11 mouse cellular contexts compared by ENCODE assay signal in the genomic region with DNA sequence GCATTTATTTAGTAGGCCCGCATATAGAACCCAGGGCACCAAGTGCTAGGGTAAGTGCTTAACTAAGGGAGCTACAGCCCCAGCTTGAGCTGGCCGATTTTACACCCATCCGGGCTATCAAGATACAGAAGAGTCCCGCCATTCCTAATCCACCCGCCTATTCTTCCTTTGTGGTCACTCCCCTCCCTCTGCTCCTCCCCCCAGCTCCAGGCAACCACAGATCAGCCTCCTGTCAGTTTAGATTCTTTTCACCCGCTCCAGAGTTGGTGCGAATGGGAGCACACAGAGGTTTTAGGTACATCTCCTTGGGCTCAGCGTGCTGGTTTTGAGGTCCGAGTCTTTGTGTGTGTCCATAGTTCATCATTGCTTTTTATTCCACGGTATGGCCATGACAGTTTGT. TPM values are rescaled to one million over a fixed set of nuclear protein-coding genes. Genes with fewer than 3 reads are reported as not detected.
DNase-seq lines count a peak whose midpoint lies in the region; ATAC-seq lines count a peak whose summit lies in the region.
"Had no signal": no experiment of that assay in that cellular context is flagged by ENCODE, and none has a peak within 500 bp of the region (broad histone marks: within the 10 kb centered on the region; RNA-seq: fewer than 3 reads in every experiment).

No protein-coding gene starts in this region.

- peaks cover 39% of the 10 kb centered on the region for H3K27me3 ChIP-seq in heart, embryonic 11.5 days (ENCODE audit: control insufficient read depth, insufficient read depth, low read length)
- H3K27me3 ChIP-seq in forebrain, embryonic 15.5 days, result peaks cover 24% of the 10 kb centered on the region
- peaks cover 34% of the 10 kb centered on the region for H3K27me3 ChIP-seq in midbrain, embryonic 12.5 days

- H3K4me1 ChIP-seq in heart, embryonic 11.5 days (ENCODE audit: control insufficient read depth, insufficient read depth, low read length), result peaks cover 8% of the 10 kb centered on the region
- peaks cover 11% of the 10 kb centered on the region; the same call in 1 of the 2 replicates for H3K4me1 ChIP-seq in forebrain, embryonic 15.5 days
- peaks cover 27% of the 10 kb centered on the region for H3K4me1 ChIP-seq in midbrain, embryonic 12.5 days

- no peaks in the 10 kb centered on the region for H3K9me3 ChIP-seq in heart, embryonic 11.5 days (replicated peaks; ENCODE audit: control insufficient read depth, low read length)
- no peaks in the 10 kb centered on the region for H3K9me3 ChIP-seq in forebrain, embryonic 15.5 days
- no peaks in the 10 kb centered on the region for H3K9me3 ChIP-seq in midbrain, embryonic 12.5 days

- no peak for ATAC-seq in heart, embryonic 11.5 days (replicated peaks; ENCODE audit: insufficient number of reproducible peaks, low FRiP score, low TSS enrichment)
- ATAC-seq in forebrain, embryonic 15.5 days (replicated peaks), result no peak
- peak; percentile 76 for ATAC-seq in midbrain, embryonic 12.5 days (ENCODE audit: low FRiP score, low read depth)
- no peak for ATAC-seq in erythroid progenitor cell, adult 5-6 weeks (replicated peaks; ENCODE audit: low FRiP score, poor library complexity, severe bottlenecking)

- no peak overlapping the region for H3K27ac ChIP-seq in heart, embryonic 11.5 days (ENCODE audit: low read depth, low read length)
- no peak overlapping the region for H3K27ac ChIP-seq in forebrain, embryonic 15.5 days (replicated peaks)
- peak overlapping the region; percentile 52; the same call in 1 of the 2 replicates for H3K27ac ChIP-seq in midbrain, embryonic 12.5 days (replicated peaks)

- peak overlapping the region; percentile 11; the same call in 1 of the 2 replicates for H3K4me3 ChIP-seq in heart, embryonic 11.5 days (ENCODE audit: low read depth, low read length)
- H3K4me3 ChIP-seq in forebrain, embryonic 15.5 days, result no peak overlapping the region
- H3K4me3 ChIP-seq in midbrain, embryonic 12.5 days, result peak overlapping the region; percentile 23; the same call in 1 of the 2 replicates

- 9% methylated on average over 10 of the region's 10 CpGs for WGBS in heart, embryonic 11.5 days (ENCODE audit: insufficient replicate concordance)
- 2% methylated on average over 10 of the region's 10 CpGs for WGBS in forebrain, embryonic 15.5 days
- 2% methylated on average over 10 of the region's 10 CpGs for WGBS in midbrain, embryonic 12.5 days

- no peak for DNase-seq in heart, adult 8-10 months (ENCODE audit: low spot score)
- DNase-seq in ES-CJ7 (ENCODE audit: low read depth, low spot score), result peak; percentile 65
- no peak for DNase-seq in right cerebral cortex, postnatal 10 days (ENCODE audit: low spot score in 2 of 2)
- DNase-seq in right cerebral cortex, adult 18-20 months, result no peak
- DNase-seq: adrenal gland, postnatal 36 days had no signal

- H3K4me2 ChIP-seq in heart, embryonic 11.5 days, result peak overlapping the region; percentile 42
- H3K4me2 ChIP-seq in forebrain, embryonic 15.5 days (replicated peaks), result peak overlapping the region; percentile 13
- peak overlapping the region; percentile 48 for H3K4me2 ChIP-seq in midbrain, embryonic 12.5 days (replicated peaks)

- H3K36me3 ChIP-seq in heart, embryonic 11.5 days (ENCODE audit: control insufficient read depth, insufficient read depth, low read length), result no peaks in the 10 kb centered on the region
- no peaks in the 10 kb centered on the region for H3K36me3 ChIP-seq in forebrain, embryonic 15.5 days
- no peaks in the 10 kb centered on the region for H3K36me3 ChIP-seq in midbrain, embryonic 12.5 days

- no peak overlapping the region for H3K9ac ChIP-seq in heart, embryonic 11.5 days (ENCODE audit: low read depth, low read length)
- H3K9ac ChIP-seq in forebrain, embryonic 15.5 days (replicated peaks), result no peak overlapping the region
- H3K9ac ChIP-seq in midbrain, embryonic 12.5 days (replicated peaks), result peak overlapping the region; percentile 34; the same call in 1 of the 2 replicates

RNA-seq across cellular contexts. Expression of a gene that starts 16.5 kb away (rescaled TPM):
- polyA plus RNA-seq in heart, embryonic 11.5 days (2014; fragmentation: Nextera tagmentation; extraction: Ambion mirVana), result not detected in 2 replicates
- under 1 TPM in 1 of 4 experiments, not detected in 3; 0.09 TPM for total RNA-seq in heart, adult 8-10 months (2022)
- polyA plus RNA-seq in forebrain, embryonic 15.5 days (2015; fragmentation: Nextera tagmentation; extraction: Ambion mirVana), result 0.05 TPM in 1 of 2 replicates, not detected in the other
- 0.05 and 0.12 TPM in 2 replicates for polyA plus RNA-seq in midbrain, embryonic 12.5 days (2016; fragmentation: Nextera tagmentation; extraction: Ambion mirVana)
- not detected in 2 replicates for total RNA-seq in erythroid progenitor cell, adult 5-6 weeks (2015; ENCODE audit: low replicate concordance)
- total RNA-seq in erythroid progenitor cell, adult 5-6 weeks (2017; ENCODE audit: low replicate concordance), result not detected in 2 replicates
- total RNA-seq: adrenal gland, postnatal 36 days had no signal
- polyA plus RNA-seq: C2C12 had no signal

RNA-seq across cellular contexts. Expression of a gene that starts 28.7 kb away (rescaled TPM):
- not detected in 2 replicates for polyA plus RNA-seq in heart, embryonic 11.5 days (2014; fragmentation: Nextera tagmentation; extraction: Ambion mirVana)
- not detected for total RNA-seq in heart, adult 8-10 months (2022)
- polyA plus RNA-seq in forebrain, embryonic 15.5 days (2015; fragmentation: Nextera tagmentation; extraction: Ambion mirVana), result not detected in 2 replicates
- polyA plus RNA-seq in midbrain, embryonic 12.5 days (2016; fragmentation: Nextera tagmentation; extraction: Ambion mirVana), result not detected in 2 replicates
- total RNA-seq in erythroid progenitor cell, adult 5-6 weeks (2015; ENCODE audit: low replicate concordance), result not detected in 2 replicates
- total RNA-seq in erythroid progenitor cell, adult 5-6 weeks (2017; ENCODE audit: low replicate concordance), result not detected in 2 replicates
- total RNA-seq: adrenal gland, postnatal 36 days had no signal
- polyA plus RNA-seq: C2C12; limb, embryonic 14.5 days had no signal

RNA-seq across cellular contexts. Expression of a gene that starts 36.4 kb away (rescaled TPM):
- 38.9 and 41.1 TPM in 2 replicates for polyA plus RNA-seq in heart, embryonic 11.5 days (2014; fragmentation: Nextera tagmentation; extraction: Ambion mirVana)
- total RNA-seq in heart, adult 8-10 months (2022), result 10 to 100 TPM; 24.3 to 27.0 (median 26.4) TPM
- polyA plus RNA-seq in forebrain, embryonic 15.5 days (2015; fragmentation: Nextera tagmentation; extraction: Ambion mirVana), result 94.3 and 108 TPM in 2 replicates
- 113 and 128 TPM in 2 replicates for polyA plus RNA-seq in midbrain, embryonic 12.5 days (2016; fragmentation: Nextera tagmentation; extraction: Ambion mirVana)
- 32.8 and 38.1 TPM in 2 replicates for total RNA-seq in erythroid progenitor cell, adult 5-6 weeks (2015; ENCODE audit: low replicate concordance)
- 21.0 and 34.4 TPM in 2 replicates for total RNA-seq in erythroid progenitor cell, adult 5-6 weeks (2017; ENCODE audit: low replicate concordance)
